Mouse (Mus musculus) embryonic facial prominence, embryonic 15.5 days (tissue): ENCODE data around the gene Zdhhc7. TPM values are rescaled to one million over a fixed set of nuclear protein-coding genes. Genes with fewer than 3 reads are reported as not detected.

Experiments
- ATAC-seq: fragments of 200-750 bp; cut with Nextera tagmentation; 2 replicates; pipeline ENCODE4 v1.8.0; 2017; ENCODE audit warnings: low read depth, moderate TSS enrichment; ENCODE audit not compliant: insufficient number of reproducible peaks, low FRiP score, low TSS enrichment
- H3K27ac ChIP-seq: fragments of 300-500 bp; sonication (generic); replicated peaks from 2 replicates; pipeline ENCODE4 v1.5.1; 2015; ENCODE audit warnings: mild to moderate bottlenecking, inconsistent platforms
- H3K27me3 ChIP-seq: fragments of 300-500 bp; sonication (generic); 2 replicates; pipeline ENCODE4 v1.6.1; 2015; ENCODE audit warnings: inconsistent platforms
- H3K36me3 ChIP-seq: fragments of 300-500 bp; sonication (generic); 2 replicates; pipeline ENCODE4 v1.6.1; 2015; ENCODE audit warnings: mild to moderate bottlenecking, inconsistent platforms
- H3K4me1 ChIP-seq: fragments of 300-500 bp; sonication (generic); 2 replicates; pipeline ENCODE4 v1.6.1; 2015; ENCODE audit warnings: inconsistent platforms
- H3K4me2 ChIP-seq: fragments of 300-500 bp; sonication (generic); replicated peaks from 2 replicates; pipeline ENCODE4 v1.6.1; 2015; ENCODE audit warnings: mild to moderate bottlenecking, inconsistent platforms
- H3K4me3 ChIP-seq: fragments of 300-500 bp; sonication (generic); replicated peaks from 2 replicates; pipeline ENCODE4 v1.5.1; 2015; ENCODE audit warnings: mild to moderate bottlenecking, inconsistent platforms
- H3K9ac ChIP-seq: fragments of 300-500 bp; sonication (generic); 2 replicates; pipeline ENCODE4 v1.6.1; 2015; ENCODE audit warnings: inconsistent platforms
- H3K9me3 ChIP-seq: fragments of 300-500 bp; sonication (generic); replicated peaks from 2 replicates; pipeline ENCODE4 v1.6.1; 2016; ENCODE audit warnings: inconsistent platforms
- WGBS: fragments of 180-500 bp; shearing (Covaris S2); methylation state at CpG from one replicate; pipeline ENCODE4 v1.1.7; 2015; 5-methylcytosine and 5-hydroxymethylcytosine counted together
- polyA plus RNA-seq: library from polyadenylated mRNA; unstranded; fragments of >200 nt; fragmentation: Nextera tagmentation; extraction: Ambion mirVana; gene quantifications from 2 replicates; pipeline ENCODE4 v1.2.1, GENCODE M21; 2015

Zdhhc7 gene
- polyA plus RNA-seq, 1 experiment from 2014 or later, result 31.3 TPM

DNA sequence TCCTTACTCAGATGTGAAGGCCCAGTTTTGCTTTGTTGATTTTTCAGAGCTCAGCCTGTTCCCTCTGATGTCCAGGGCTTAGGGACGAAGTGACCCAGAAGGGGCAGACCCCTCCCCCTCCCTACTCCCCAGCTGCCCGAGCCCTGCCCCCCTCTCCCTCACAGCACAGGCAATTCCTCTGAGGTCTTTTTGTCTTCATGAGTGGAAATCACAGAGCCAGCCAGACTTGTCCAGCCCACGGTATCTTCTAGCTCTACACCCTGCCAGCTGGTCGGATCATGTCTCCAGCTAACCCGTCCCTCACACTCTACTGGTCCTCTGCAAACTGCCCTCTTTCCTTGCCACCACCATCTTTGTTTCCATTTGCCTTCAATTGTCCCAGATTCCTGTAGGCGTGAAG, 66.8 kb downstream of the Zdhhc7 start:
- H3K4me1 ChIP-seq, result peaks cover 18% of the 10 kb centered on the region; the same call in 1 of the 2 replicates
- H3K36me3 ChIP-seq, result no peaks in the 10 kb centered on the region
- no peak overlapping the region for H3K4me3 ChIP-seq
- 47% methylated on average over 6 of the region's 6 CpGs for WGBS
- no peak overlapping the region for H3K4me2 ChIP-seq
- no peaks in the 10 kb centered on the region for H3K9me3 ChIP-seq
- no peak overlapping the region for H3K27ac ChIP-seq
- H3K27me3 ChIP-seq, result no peaks in the 10 kb centered on the region
- H3K9ac ChIP-seq, result no peak overlapping the region
- ATAC-seq, result no peak

DNA sequence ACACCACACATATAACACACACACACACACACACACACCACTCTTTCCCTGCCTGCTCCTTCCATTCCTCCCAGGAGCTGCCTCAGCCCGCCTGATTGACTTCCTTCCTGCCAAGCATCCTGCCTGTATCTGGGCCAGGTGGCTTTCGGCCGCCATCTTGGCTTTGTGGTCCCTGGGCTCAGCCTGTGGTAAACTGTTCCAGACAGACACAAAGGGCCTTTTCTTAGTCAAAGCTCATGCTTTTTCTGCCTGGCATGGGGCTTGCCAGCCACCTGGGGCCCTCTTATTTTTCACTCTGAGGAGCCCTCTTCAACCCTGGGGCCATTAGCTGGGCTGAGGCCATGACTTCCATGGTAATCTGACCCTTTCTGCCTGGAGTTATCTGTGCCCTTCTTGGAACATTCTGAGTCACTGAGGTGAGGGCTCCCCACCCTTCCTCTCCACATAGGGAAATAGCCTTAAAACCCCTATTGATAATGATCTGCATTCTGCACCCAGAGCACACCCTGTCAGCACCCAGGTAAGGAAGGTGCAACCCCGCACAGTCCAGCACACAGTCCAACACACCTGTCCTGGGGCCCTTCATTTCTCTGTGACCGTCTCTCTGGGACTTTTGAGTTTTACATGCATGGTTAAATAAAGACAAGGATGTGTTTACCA, 68.6 kb downstream of the Zdhhc7 start:
- no peak overlapping the region for H3K9ac ChIP-seq
- H3K4me1 ChIP-seq, result peaks cover 16% of the 10 kb centered on the region; the same call in 1 of the 2 replicates
- ATAC-seq, result no peak
- no peaks in the 10 kb centered on the region for H3K36me3 ChIP-seq
- 82% methylated on average over 5 of the region's 5 CpGs for WGBS
- H3K4me2 ChIP-seq, result no peak overlapping the region
- H3K9me3 ChIP-seq, result no peaks in the 10 kb centered on the region
- H3K27ac ChIP-seq, result no peak overlapping the region
- no peak overlapping the region for H3K4me3 ChIP-seq
- H3K27me3 ChIP-seq, result no peaks in the 10 kb centered on the region

Other genes with a start within 250 kb of the Zdhhc7 start
- 13.7 and 14.1 TPM in 2 replicates for gene Klhl36, start 239.2 kb downstream of the Zdhhc7 start, polyA plus RNA-seq
- gene Usp10, start 191.1 kb downstream of the Zdhhc7 start, polyA plus RNA-seq, result 111 and 114 TPM in 2 replicates
- gene Gm20388, start 190.6 kb downstream of the Zdhhc7 start, polyA plus RNA-seq, result 5.9 and 8.0 TPM in 2 replicates
- 11.6 and 13.1 TPM in 2 replicates for gene Crispld2, start 109.0 kb downstream of the Zdhhc7 start, polyA plus RNA-seq
- 8.5 and 8.7 TPM in 2 replicates for gene 6430548M08Rik, start 12.7 kb upstream of the Zdhhc7 start, polyA plus RNA-seq
- gene Fam92b, start 76.0 kb upstream of the Zdhhc7 start, polyA plus RNA-seq, result 6.6 and 11.4 TPM in 2 replicates
- 11.1 and 12.0 TPM in 2 replicates for gene Gse1, start 127.0 kb upstream of the Zdhhc7 start, polyA plus RNA-seq